Mouse (Mus musculus): Measurements from ENCODE around the gene Erbb4. TPM values are rescaled to one million over a fixed set of nuclear protein-coding genes. Genes with fewer than 3 reads are reported as not detected.

Gene Erbb4
- polyA plus RNA-seq, 1 experiment, result 0.28 TPM

DNA sequence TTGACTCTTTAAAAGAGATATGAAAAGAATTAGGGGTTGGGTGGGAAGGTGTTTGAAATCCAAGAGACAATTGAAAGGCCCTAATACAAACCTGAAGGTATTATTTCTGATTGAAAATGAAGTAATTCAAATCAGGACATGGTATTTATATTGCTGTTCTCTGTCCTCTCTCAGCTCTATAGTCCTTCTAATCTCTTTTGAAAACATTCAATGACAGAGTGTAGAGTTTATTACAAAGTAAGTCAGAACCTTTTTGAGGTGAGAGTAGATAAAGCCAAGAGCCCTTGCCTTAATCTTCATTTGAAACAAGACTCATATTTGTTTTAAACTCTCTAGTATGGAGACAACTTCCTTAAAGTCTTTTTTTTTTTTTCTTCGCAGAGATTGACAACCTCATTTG is 1087.8 kb downstream of the Erbb4 start:
- Histone ChIP-seq H3K27me3 (ENCODE audit: control insufficient read depth, insufficient read depth, low read length) (no peaks in the 10 kb centered on the region), H3K4me3 (ENCODE audit: control insufficient read depth, low read depth, low read length) (no peak overlapping the region), H3K36me3 (ENCODE audit: control insufficient read depth, insufficient read depth, low read length) (no peaks in the 10 kb centered on the region), H3K27ac (ENCODE audit: control insufficient read depth, insufficient read depth, low read depth, low read length) (no peak overlapping the region), H3K4me1 (ENCODE audit: control insufficient read depth, insufficient read depth, low read length) (no peaks in the 10 kb centered on the region)
- TF ChIP-seq CTCF (IDR thresholded peaks at IDR 0.05; ENCODE audit: control insufficient read depth, insufficient read depth, insufficient replicate concordance, low read depth, low read length) (no peak), POLR2A (IDR thresholded peaks at IDR 0.05; ENCODE audit: control insufficient read depth, low read depth, low read length) (no peak)

DNA sequence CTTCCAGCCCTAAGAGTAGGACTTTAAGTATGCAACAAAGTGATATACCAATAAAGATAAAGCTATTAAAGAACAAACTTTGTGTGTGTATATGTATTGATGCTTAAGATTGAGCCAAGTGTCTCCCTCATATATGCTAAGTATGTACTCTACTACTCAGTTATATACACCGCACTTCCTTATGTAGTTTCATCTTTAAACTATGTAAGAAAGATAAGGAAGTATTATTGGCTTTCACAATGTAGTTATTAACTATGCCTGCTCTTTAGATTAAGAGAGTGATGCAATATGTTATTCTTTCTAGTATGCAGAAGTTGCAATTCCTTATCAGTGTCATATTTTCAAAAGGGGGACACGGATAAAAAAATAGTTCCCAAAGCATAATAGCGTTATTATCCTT is 1088.2 kb downstream of the Erbb4 start:
- Histone ChIP-seq H3K27me3 (ENCODE audit: control insufficient read depth, insufficient read depth, low read length) (no peaks in the 10 kb centered on the region), H3K4me1 (ENCODE audit: control insufficient read depth, insufficient read depth, low read length) (no peaks in the 10 kb centered on the region), H3K27ac (ENCODE audit: control insufficient read depth, insufficient read depth, low read depth, low read length) (no peak overlapping the region), H3K4me3 (ENCODE audit: control insufficient read depth, low read depth, low read length) (no peak overlapping the region), H3K36me3 (ENCODE audit: control insufficient read depth, insufficient read depth, low read length) (no peaks in the 10 kb centered on the region)
- TF ChIP-seq POLR2A (IDR thresholded peaks at IDR 0.05; ENCODE audit: control insufficient read depth, low read depth, low read length) (no peak), CTCF (IDR thresholded peaks at IDR 0.05; ENCODE audit: control insufficient read depth, insufficient read depth, insufficient replicate concordance, low read depth, low read length) (no peak)
